In the genomic region with DNA sequence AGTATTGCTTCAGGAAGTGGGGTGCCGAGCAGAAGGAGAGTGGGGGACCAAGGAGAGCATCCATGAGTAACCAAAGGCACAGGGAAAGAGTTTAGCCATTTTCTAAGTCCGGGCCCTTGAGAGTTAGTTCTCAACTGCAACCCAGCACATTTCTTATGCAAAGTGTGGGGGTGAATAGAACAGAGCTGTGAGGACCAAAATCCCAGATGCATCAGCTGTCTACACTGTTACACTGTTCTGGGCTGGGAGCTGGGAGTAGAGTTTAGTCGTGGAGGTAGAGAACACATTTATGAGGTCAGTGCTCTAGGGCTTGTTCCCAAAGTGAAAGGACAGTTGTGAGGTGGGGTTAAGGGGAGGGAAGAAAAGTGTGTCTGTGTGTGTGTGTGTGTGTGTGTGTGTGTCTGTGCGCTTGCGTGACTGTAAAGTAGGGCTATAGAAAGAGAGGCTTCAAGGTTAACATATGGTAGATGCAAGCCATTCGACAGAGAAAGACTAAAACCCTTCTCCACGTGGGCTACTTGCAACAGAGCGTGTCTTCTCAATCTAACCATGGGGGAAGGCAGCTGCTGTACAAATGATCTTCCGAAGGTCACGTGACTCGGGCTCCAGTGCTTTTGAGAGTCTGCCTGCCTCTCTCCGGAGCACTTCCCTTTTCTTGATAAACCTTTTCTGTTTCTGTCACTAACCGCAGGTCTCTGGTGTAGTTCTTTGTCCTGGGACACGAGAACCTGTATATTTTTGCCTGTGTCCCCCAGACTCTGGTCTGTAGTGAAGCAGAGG, we compare ENCODE assay signal across 8 mouse cellular contexts.
DNase-seq lines count a peak whose midpoint lies in the region; ATAC-seq and TF ChIP-seq lines count a peak whose summit lies in the region.

No protein-coding gene starts in this region.

- ATAC-seq in neutrophil, adult 5-6 weeks (ENCODE audit: extremely low read depth, insufficient number of reproducible peaks, low FRiP score, poor library complexity, severe bottlenecking) = peak; percentile 87

- no peak overlapping the region for H3K4me3 ChIP-seq in liver, adult 2 months (ENCODE audit: insufficient read depth, low read depth, low read length)

- H3K27me3 ChIP-seq in liver, adult 2 months (ENCODE audit: control insufficient read depth, insufficient read depth, low read length) = no peaks in the 10 kb centered on the region

- no peak for TF ChIP-seq POLR2A in liver, adult 2 months (IDR thresholded peaks at IDR 0.05; ENCODE audit: extremely low read depth, insufficient read depth, low read length)

- DNase-seq in adrenal gland, postnatal 36 days = peak; percentile 30 to 43
- DNase-seq in adrenal gland, adult 8-10 months = no peak
- peak; percentile 54 to 63 for DNase-seq in right cerebral cortex, postnatal 10 days (ENCODE audit: low spot score in 2 of 2)
- DNase-seq in right cerebral cortex, postnatal 4 days = no peak
- DNase-seq in liver, adult 2 months (ENCODE audit: extremely low read depth, low read depth, low spot score) = peak; percentile 26
- no peak for DNase-seq in MN1 (ENCODE audit: low spot score)
- no peak for DNase-seq in cerebellum, adult 11-12 months

- H3K79me2 ChIP-seq in liver, adult 2 months (ENCODE audit: control insufficient read depth, insufficient read depth, low read length) = no peaks in the 10 kb centered on the region

- TF ChIP-seq CTCF in liver, adult 2 months (IDR thresholded peaks at IDR 0.05; ENCODE audit: low read depth, low read length) = no peak

- 69% methylated on average over 14 of the region's 14 CpGs for WGBS in liver, adult 2 months

- H3K9ac ChIP-seq in liver, adult 2 months (ENCODE audit: low read depth, low read length) = no peak overlapping the region

- no peaks in the 10 kb centered on the region for H3K36me3 ChIP-seq in liver, adult 2 months (ENCODE audit: control insufficient read depth, insufficient read depth, low read length)

- H3K27ac ChIP-seq in liver, adult 2 months (replicated peaks; ENCODE audit: insufficient read depth, low read depth, low read length) = no peak overlapping the region

- H3K4me1 ChIP-seq in liver, adult 2 months (ENCODE audit: control insufficient read depth, insufficient read depth, low read length) = no peaks in the 10 kb centered on the region

Comparison
In these comparisons a context has a peak if more than half of its experiments do, and no peak if none do; other contexts are left out.
1. DNase-seq: peak in adrenal gland, postnatal 36 days (2 of 2), right cerebral cortex, postnatal 10 days (2 of 2) and liver, adult 2 months (single experiment); none in adrenal gland, adult 8-10 months (single experiment), right cerebral cortex, postnatal 4 days (single experiment), MN1 (single experiment) and cerebellum, adult 11-12 months (single experiment).